Mouse (Mus musculus): ENCODE measurements at regions not wholly inside any gene's neighbourhood (a gene's known extent, or its start where the extent isn't known, plus 50 kb on each side); places are given as distances from the start of the nearest gene placed in this dataset.
A peak's percentile ranks its signal among the peaks of the same experiment; 100 is the strongest.
"Not testable (repeated sequence)": the region's sequence is repeated elsewhere in the genome, so short reads cannot be mapped to it uniquely, and the experiment has no call there.

- no peak for DNase-seq (ENCODE audit: low read depth, low spot score)
Observed at GRCm38 (mm10) chr1:177501288-177501687, 59.1 kb downstream of the Zbtb18 start.

- DNase-seq (ENCODE audit: low read depth, low spot score): no peak
Observed at GRCm38 (mm10) chr1:177503946-177504345, 61.8 kb downstream of the Zbtb18 start.

GRCm38 (mm10) chr1:177504743-177505142 lies 62.6 kb downstream of the Zbtb18 start:
- no peak for DNase-seq (ENCODE audit: low read depth, low spot score)

- not testable (repeated sequence) for DNase-seq (ENCODE audit: low read depth, low spot score)
Observed at GRCm38 (mm10) chr1:177507398-177507797, 65.2 kb downstream of the Zbtb18 start.

GRCm38 (mm10) chr1:177509786-177510185 lies 67.6 kb downstream of the Zbtb18 start:
- DNase-seq (ENCODE audit: low read depth, low spot score): peak; percentile 34

GRCm38 (mm10) chr1:177512116-177512515 lies 70.0 kb downstream of the Zbtb18 start:
- no peak for DNase-seq (ENCODE audit: low read depth, low spot score)

GRCm38 (mm10) chr1:177517934-177518610 lies 75.9 kb downstream of the Zbtb18 start:
- no peak for DNase-seq (ENCODE audit: low read depth, low spot score)

- no peak for DNase-seq (ENCODE audit: low read depth, low spot score)
Observed at GRCm38 (mm10) chr1:177518897-177519513, 76.9 kb downstream of the Zbtb18 start.

GRCm38 (mm10) chr1:177521110-177521509 lies 79.0 kb downstream of the Zbtb18 start:
- no peak for DNase-seq (ENCODE audit: low read depth, low spot score)

- no peak for DNase-seq (ENCODE audit: low read depth, low spot score)
Observed at GRCm38 (mm10) chr1:177525141-177525540, 83.0 kb downstream of the Zbtb18 start.

GRCm38 (mm10) chr1:177531791-177532190 lies 89.6 kb downstream of the Zbtb18 start:
- DNase-seq (ENCODE audit: low read depth, low spot score): no peak

- no peak for DNase-seq (ENCODE audit: low read depth, low spot score)
Observed at GRCm38 (mm10) chr1:177532656-177533055, 90.5 kb downstream of the Zbtb18 start.

- DNase-seq (ENCODE audit: low read depth, low spot score): no peak
Observed at GRCm38 (mm10) chr1:177533332-177533731, 91.2 kb downstream of the Zbtb18 start.

GRCm38 (mm10) chr1:177545031-177545735 lies 103.0 kb downstream of the Zbtb18 start:
- DNase-seq (ENCODE audit: low read depth, low spot score): peak; percentile 82

- no peak for DNase-seq (ENCODE audit: low read depth, low spot score)
Observed at GRCm38 (mm10) chr1:177547716-177548115, 105.6 kb downstream of the Zbtb18 start.

- DNase-seq (ENCODE audit: low read depth, low spot score): no peak
Observed at GRCm38 (mm10) chr1:177555471-177556291, 113.5 kb downstream of the Zbtb18 start.

GRCm38 (mm10) chr1:177557432-177557831 lies 115.3 kb downstream of the Zbtb18 start:
- DNase-seq (ENCODE audit: low read depth, low spot score): no peak

- no peak for DNase-seq (ENCODE audit: low read depth, low spot score)
Observed at GRCm38 (mm10) chr1:177557856-177558255, 115.7 kb downstream of the Zbtb18 start.

- no peak for DNase-seq (ENCODE audit: low read depth, low spot score)
Observed at GRCm38 (mm10) chr1:177561716-177562588, 119.8 kb downstream of the Zbtb18 start.

- DNase-seq (ENCODE audit: low read depth, low spot score): no peak
Observed at GRCm38 (mm10) chr1:177562589-177562912, 120.4 kb downstream of the Zbtb18 start.

GRCm38 (mm10) chr1:177565678-177566077 lies 123.5 kb downstream of the Zbtb18 start:
- no peak for DNase-seq (ENCODE audit: low read depth, low spot score)
